Mouse (Mus musculus) liver, embryonic 14.5 days (tissue): ENCODE results near the gene Wasl.

Experiments used
- CTCF ChIP-seq: IDR thresholded peaks from 2 replicates; pipeline ENCODE4 v1.5.1; 2016; ENCODE audit warnings: antibody characterized with exemption, low read depth, control low read depth
- EP300 ChIP-seq: IDR thresholded peaks from 2 replicates; pipeline ENCODE4 v1.6.1; 2016; ENCODE audit warnings: antibody characterized with exemption, low read depth

- TF ChIP-seq CTCF (no peak), EP300 (no peak)
Observed at GRCm38 (mm10) chr6:24608682-24609081, 56.1 kb downstream of the Wasl start.
